Mouse (Mus musculus) spleen, adult 12 weeks (tissue): ENCODE results near the gene Znrf3.

Source experiments
- DNase-seq: peaks from one replicate; pipeline ENCODE4 v3.0.0; 2022; ENCODE audit warnings: low spot score

Gene Znrf3

DNA sequence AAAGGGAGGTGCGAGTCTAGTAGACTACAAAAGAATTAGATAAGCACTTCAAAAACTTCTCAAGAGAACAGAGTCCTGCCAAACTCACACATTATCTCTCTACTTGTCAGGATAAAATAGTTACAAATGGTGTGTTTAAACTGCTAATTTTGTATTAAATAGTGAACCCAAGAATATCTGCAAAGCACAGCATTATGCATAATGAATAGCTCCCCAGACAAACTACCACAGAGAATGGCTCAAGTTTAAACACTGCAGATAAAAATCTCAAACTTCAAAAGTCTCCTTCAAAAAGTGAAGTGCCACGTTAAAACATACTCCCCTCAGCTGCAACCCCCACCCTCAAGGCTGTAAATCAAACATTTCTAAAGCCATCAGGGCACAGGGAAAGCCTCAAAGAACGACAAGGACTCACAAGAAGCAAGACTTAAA is 2.0 kb downstream of the Znrf3 start:
- no peak for DNase-seq

DNA sequence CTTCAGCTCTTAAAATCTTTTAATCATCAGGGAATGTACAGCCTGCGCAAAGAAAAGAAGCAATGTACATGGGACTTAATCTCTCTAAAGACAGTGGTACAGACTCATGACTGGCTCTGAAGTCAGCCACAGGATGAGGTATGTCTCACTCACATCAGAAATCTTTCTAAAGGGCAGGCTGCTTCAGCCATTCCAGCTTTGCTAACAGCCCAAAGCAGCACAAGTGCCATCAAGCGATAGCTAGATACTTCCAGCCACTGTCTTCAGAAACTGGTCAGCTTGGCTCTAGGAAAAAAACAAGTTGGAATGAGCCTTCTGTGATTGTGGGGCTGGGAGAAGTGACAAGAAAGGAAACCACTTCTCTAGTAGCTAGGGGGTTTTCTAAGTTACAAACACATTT is 7.0 kb downstream of the Znrf3 start:
- DNase-seq: no peak

DNA sequence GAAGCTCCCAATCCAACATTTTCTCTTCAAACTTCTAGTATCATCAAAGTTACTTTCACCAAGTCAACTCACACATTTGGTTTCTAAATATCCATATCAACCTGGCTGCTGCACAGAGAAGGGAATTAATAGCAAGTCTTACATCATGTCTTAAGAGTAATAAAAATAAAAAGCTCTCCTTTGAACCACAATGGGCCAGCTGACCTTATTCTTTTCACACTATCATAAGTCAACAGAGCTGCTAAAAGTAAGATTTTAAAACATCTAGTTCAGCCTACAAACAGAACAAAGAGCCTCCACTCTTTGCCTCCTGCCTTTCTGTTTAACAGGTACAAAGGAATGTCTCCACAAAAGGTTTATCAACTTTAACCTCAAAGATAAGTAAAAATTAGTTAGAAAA is 7.7 kb downstream of the Znrf3 start:
- DNase-seq: no peak

DNA sequence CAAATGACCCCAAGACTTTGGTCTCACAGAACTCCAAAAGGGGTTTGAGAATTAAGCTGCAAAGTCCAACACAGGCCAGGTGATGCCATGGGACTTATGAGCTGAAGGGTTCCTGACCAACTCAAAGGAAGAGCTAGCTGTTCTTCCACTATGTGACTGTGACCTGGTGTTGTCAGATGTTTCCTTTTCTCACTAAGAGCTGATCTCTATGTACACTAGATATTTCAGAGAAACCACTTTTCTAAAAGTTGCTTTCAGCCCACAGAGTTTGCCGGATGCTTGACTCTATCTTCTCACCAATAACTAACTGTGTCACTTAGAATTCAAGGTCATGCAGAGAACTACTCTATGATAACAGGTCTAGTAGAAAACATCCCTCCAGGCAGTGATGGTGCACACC is 9.2 kb downstream of the Znrf3 start:
- DNase-seq: no peak

DNA sequence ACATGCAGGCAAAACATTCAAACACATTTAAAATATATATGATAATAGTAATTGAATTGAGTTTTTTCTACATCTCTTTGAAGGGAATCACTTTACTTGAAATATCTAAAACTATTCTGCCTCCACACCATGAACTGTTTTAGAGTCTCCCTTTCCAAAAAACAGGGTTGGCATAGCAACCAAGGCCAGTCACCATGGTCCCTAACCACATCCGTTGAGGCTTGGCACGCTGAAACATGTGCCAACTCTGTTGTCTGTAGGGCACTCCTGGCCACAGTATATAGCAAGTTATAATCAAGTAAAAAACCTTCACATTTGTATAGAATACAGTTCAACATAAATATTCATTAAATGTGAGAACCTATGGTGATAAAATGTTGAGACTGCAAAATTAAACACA is 12.3 kb downstream of the Znrf3 start:
- DNase-seq: peak; percentile 11

DNA sequence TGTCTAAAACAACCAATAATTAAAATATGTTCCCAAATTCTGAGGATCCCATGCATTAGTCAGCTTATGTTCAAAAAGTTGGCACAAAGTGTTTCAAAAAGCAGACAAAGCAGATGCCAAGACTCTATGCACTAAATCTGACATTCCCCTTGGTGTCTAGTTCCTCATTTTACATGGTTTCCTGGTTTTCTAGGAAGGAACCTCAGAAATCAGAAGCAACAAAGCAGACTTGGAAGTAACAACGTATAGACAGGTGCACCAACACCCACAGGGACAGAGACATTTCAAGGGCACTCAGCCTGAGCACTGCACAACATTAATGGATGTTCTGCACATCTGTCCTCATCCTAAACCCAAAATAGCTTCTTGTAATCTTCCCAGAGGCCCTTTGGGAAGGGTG is 13.8 kb downstream of the Znrf3 start:
- DNase-seq: no peak

DNA sequence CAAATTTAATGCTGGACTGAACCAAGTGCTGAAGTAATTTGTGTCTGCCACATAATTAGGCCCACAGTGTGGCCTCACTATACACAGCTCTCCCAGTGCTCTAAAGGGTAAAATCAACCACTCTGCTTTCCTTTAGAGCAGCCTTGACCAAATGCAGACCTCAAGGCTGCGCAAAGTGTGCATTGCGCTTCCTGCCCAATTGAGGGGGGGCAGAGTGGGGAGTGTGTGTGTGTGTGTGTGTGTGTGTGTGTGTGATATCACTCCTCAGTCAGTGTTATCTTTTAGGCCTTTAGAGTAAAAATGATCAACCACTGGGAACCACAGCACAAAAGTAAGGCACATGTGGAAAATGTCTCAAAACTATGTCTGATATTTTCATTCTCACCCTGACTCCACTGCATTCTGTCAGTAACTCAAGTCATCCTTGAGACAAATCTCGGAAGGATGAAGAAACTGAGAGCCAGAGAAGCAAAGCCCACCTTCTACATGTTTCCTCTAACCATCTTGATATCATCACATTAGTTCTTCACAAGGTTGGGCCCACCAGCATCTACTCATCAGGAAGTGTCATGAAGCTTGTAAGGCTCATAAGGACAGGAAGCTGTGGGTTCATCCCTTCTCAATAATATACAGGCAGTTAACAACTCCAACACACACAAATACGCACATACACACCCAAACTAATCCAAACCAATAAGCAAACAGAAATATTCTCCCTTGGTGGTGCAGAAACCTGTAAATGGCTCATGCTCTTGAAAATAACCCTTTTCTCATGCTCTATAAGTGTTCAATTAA is 15.1 kb downstream of the Znrf3 start:
- DNase-seq: no peak

DNA sequence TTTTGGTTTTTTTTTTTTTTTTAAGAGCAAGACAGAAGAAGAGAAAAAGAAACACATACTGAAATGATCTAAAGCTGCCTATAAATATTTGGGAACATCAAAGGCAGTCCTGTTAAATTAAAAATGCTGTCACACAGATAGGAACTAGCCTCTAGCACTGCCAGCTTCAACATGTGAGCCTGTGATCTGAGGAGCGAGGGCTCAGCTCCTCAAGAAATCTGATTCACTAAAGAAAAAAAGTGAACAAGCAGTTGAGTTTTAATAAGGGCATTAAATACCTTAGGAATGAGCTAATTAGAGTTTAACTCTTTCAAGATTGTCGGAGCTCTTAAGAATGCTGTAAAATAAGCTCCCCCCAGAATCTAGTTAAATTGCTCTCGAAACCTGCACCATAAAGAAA is 17.4 kb downstream of the Znrf3 start:
- no peak for DNase-seq

DNA sequence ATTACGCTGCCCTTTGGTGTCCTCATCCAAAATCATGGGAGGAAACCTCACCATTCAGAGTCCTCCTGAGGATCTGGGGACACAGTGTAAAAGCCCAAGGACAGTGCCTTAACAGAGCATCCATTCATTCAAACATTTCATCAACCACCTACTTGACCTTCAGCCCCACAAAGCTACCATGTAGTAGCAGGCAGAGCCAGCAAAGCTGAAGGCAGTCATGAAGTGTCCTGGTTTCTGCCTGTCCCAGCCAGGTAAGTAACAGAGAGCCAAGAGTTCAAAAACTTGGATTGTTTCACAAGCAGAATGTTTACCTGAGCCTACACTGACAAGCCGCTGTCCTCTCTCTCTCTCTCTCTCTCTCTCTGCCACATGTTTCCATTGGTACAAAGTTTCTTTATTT is 18.3 kb downstream of the Znrf3 start:
- DNase-seq: no peak

DNA sequence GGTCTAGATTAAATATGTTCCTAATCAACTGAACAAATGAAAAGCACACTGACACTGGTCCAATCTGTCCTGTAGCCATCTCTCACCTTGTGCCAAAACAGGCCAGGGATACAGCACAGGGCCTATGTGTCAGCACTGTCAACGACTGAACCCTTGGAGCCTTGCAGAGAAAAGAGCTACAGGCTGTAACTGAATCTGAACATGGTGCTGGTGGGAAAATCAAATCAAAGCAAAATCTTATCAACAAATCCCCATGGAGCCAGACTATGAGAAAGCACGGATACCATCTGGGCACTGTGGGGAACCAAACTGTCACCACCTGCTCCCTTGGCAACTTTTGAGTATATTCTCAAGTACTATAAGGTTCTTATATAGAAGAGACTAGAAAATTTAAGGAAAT is 19.5 kb downstream of the Znrf3 start:
- DNase-seq: no peak

DNA sequence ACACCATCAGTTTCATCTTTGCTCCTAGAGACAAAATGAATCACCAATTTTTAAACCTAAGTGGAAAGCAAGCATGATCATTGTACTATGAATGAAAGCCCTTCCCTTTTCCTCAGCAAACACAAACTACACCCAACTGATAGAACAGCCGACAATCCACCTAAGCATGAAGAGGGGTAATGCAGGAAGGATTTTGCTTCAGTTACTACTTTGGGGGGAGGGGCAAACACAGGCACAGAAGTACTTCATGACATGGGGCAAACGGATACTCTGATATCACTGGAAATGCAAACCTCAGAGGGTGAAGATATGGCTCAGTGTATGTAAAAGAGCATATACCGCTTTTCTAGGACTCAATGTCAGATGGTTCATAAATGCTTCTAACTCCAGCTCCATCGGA is 20.5 kb downstream of the Znrf3 start:
- DNase-seq: no peak

DNA sequence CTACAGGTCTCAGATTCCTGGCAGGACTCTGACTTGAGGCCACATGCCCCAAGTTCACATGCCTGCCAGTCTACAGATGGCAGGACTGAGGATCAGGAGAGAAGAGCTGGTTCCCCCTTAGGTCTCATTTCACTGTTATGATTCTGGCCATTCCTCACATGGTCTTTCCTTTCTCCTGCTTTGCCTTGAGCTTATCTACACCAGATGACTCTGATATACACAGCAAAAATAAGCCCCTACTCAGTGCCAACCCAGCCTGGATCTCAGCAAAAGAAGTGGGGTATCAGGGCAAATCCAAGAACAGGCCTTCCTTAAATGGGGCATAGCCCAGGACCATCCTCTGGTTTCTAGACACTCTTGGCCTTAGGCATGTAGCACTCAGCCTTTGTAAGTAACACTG is 21.6 kb downstream of the Znrf3 start:
- no peak for DNase-seq

DNA sequence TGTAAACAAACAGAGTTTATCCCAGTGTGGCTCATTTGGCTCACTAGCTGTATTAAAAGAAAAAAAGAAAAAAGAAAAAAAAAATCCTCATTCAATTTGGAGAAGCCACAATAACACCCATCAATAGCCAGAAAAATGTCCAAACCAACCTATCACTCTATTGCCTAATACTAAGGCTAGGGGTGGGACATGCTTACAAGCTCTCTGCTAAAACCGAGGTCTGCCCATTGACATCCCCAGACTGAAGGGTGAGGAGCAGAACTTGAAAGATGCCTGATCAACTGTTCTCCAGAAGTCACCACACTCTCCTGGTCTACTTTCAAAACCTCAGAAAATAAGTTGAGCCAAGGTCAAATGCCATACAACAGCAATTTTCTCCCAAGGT is 22.4 kb downstream of the Znrf3 start:
- DNase-seq: no peak

DNA sequence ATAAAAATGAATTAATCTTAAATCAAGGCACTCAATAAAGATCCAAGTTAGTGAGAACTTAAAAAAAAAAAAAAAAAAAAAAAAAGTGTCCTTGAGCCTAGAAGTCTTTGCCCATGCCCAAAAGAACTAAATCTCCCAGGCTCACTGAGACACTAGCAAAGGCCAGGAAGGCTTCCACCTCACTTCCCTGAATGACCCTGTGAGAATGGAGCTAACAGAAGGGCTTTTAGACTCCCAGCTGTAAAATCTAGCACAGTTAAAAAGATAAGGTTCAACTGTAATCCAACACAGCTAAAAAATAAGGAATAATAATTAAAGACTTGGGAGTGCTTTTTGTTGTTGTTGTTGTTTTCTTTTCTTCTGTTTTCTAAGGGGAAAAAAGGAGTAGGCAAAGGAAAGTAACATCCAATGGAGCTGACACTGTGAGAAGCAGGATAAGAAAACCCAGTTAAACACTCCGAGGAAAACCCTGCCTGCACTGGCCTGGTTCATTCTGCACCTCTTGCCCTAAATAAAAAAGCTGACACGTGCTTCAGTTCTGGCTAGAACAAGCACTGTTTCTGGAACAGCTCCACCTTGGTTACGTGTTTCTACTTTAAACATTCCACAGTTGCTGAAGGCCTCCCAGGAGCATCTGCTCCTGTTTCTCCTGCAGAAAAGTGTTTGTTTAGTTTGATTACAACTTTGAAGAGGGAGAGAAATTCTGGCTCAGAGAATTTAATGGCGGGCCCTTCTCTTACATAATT is 23.0 kb downstream of the Znrf3 start:
- no peak for DNase-seq

DNA sequence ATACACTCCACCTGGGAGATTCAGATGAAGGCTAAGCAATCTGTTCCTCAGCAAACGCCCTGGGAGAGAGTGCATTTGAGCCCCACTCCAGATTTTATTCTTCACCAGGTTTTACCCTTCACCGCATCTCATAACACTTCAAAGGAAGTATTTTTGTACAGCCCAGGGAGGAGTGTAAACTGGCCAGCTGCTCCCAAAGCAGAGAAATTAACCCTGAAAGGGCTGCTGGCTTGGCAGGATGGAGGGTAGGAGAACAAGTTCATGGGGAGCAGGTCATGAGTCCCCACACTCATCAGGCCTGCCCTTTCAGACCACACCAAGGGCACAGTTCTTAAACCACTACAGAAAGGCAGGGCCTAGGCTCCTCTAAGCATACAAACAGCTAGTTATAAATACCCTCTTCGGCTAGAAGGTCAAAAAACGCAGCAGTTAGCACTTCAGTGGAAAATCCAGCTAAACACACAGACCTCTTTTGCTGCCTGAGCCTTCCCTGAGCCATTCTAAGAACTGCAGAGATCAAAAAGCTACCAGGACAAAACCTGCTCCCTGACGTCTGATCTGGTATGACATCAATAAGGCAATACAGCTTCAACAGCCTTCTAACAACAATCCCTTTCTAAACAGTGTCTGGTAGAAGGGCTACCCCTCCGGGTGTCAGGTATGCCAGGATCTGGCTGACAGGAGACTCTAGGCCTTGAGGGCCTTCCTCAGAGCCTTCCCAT is 28.9 kb downstream of the Znrf3 start:
- no peak for DNase-seq

DNA sequence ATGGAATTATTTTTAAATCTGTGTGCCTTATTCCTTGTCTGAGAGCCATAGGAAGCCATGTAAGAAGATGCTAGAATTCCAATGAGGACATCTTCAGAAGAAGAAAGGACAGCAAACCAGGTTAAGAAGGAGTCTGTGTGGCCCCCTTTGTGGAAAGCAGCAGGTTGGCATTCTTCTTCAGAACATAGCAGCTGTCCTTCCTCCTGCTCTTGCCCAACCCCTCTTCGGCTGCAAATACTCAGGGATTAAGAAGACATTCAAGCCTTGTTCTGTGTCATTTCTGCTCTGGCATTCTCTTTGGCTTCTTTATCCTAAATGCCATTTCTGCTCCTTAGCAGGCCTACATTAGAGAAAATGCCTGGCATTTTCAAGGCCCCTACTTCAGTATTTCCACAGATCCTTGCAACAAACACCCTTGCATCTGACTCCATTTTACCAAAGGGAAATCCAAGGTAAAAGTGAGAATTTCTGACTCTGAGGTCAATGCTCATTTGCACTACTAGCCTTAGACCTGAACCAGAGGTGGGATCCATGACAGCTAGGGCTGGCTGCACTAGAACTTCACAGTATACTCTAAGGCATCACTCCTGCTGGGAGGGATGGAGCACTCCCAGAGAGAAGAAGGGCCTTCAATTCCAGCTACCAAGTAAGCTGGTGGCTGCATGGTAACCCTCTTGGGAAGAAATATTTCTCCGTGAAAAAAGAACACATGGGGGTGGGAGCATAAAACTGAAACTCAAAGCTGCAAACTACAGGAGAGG is 29.6 kb downstream of the Znrf3 start:
- DNase-seq: no peak

DNA sequence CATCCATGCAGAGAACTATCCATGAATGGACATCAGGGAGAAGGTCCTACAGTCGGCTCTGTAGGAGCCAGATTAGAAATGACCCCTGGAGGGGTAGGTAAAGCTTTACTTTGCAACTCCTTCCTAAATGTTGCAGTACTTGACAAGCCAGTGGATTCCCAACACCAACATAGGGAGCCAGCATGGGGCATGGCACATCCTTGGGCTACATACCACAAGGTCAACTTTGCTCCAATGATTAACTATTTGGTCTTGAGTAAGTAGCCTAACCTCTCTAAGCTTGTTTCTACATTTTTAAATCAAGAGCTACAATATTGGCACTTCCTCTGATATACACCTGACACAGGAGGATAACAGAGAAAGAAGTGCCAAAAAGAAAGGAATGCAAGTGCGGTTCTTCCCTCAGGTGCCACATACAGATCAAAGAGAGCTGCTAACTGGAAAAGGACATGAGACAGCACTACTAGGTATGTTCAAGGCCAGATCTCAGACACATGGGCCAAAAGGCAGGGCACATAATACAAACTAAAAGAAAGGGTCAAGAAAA is 31.9 kb downstream of the Znrf3 start:
- DNase-seq: no peak

DNA sequence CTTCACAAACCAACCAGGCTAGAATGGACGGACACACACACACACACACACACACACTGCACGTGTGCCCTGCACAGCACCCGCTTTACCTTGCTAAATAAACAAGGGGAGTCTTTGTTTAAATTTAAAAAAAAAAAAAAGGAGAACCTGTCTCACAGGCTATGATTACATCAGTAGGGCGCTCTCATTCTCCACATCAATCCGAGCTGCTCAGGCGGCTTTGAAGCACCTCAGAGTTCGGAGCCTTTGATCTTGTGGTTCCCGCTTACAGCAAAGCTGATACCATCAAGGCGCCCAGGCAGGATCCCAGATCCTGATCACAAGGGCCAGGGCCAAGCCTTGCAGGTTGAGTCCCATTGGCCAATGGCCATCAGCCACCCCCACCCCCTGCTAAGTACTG is 33.1 kb downstream of the Znrf3 start:
- peak; percentile 5 for DNase-seq

DNA sequence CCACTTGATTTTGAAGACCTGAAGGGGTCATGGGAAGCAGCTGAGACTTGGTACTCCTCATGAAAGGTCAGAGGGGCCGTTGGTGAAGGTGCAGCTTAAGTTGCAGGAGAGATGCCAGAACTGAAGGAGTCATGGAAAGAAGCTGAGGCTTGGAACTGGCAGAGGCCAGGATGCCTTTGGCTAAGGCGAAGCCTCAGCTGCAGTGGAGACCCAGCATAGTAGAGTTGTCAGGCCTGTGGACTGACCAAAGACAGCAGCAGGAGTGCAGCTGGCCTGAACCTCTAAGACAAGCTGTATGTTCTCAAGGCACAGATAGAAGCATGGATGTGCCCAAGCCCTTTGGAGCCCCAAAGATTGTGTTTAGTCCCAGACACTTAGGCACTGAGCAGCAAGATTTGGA is 40.5 kb downstream of the Znrf3 start:
- DNase-seq: no peak

DNA sequence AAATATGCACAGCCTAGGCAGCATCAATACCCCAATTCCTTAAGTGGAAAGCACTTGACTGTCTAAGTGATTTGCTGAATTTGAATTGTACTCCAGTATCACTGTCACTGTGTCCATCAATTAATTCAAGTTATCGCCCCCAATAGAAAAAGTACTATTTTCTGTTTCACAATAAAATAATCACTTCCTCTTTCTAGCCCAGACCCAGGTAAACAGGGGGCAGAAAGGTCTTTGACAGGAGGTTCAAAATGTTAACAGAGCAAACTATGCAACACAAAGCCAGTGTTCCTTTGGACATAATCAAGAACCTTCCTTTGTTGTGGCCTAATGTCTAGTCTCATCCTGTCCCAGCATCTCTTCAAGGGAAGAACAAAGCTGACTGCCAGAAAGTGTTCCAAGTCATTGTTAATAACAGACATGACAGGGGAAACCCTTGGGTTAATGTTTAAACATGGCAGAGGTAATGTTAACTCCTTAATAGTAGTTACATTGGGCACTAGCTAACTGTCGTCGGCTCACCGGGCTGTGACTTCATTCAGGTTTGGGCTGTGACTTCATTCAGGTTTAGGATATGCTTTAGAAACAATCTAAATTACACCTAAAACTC is 42.4 kb downstream of the Znrf3 start:
- no peak for DNase-seq

DNA sequence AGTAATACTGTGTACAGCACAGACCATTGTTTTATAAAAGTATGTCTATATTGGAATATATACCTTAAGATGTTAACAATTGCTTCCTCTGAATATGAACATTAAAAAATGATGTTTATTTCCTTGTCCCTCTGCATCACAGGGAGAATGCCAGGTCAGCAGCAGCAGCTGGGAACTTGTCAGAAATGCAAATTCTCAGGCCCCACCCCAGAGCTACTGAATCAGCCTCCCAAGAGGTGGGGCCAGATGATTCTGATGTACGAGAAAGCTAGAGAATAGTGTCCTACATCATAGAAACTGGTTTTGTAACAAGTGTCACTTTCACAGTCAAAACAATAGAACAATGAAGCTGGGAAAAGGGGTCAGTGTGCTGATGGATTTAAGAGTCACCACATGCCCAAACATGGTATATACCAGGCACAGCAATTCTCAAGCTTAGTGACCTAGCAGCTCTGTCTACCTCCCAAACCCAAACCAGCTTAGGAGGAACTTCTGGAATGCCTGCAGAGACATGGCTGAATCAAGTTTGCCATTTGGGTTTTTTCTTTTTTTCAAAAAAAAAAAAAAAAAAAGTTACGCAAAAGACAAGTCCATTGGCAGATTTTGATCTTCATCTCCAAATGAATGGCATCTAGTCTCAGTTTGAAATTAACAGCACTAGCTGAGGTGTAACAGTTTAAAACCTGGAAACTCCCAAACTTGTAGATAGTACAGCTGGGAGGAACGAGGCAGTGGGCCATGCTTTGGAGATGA is 46.2 kb downstream of the Znrf3 start:
- no peak for DNase-seq
